Mouse (Mus musculus) liver, embryonic 13.5 days (tissue): ENCODE measurements around the gene Adss. TPM values are rescaled to one million over a fixed set of nuclear protein-coding genes. Genes with fewer than 3 reads are reported as not detected.

Experiments
- ATAC-seq: fragments of 200-750 bp; cut with Nextera tagmentation; 2 replicates; pipeline ENCODE4 v1.8.0; 2017; ENCODE audit warnings: low read depth, mild to moderate bottlenecking, moderate number of reproducible peaks, moderate library complexity
- DNase-seq: peaks from one replicate; pipeline ENCODE4 v3.0.0; 2022
- H3K27ac ChIP-seq: fragments of 300-500 bp; sonication (generic); 2 replicates; pipeline ENCODE4 v1.5.1; 2015; ENCODE audit warnings: moderate library complexity, mild to moderate bottlenecking, inconsistent platforms
- H3K27me3 ChIP-seq: fragments of 300-500 bp; sonication (generic); 2 replicates; pipeline ENCODE4 v1.6.1; 2015; ENCODE audit warnings: mild to moderate bottlenecking, inconsistent platforms
- H3K36me3 ChIP-seq: fragments of 300-500 bp; sonication (generic); 2 replicates; pipeline ENCODE4 v1.6.1; 2015; ENCODE audit warnings: mild to moderate bottlenecking, inconsistent platforms
- H3K4me1 ChIP-seq: fragments of 300-500 bp; sonication (generic); replicated peaks from 2 replicates; pipeline ENCODE4 v1.6.1; 2015; ENCODE audit warnings: inconsistent platforms
- H3K4me2 ChIP-seq: fragments of 300-500 bp; sonication (generic); 2 replicates; pipeline ENCODE4 v1.6.1; 2015; ENCODE audit warnings: inconsistent platforms, mild to moderate bottlenecking, moderate library complexity
- H3K4me3 ChIP-seq: fragments of 300-500 bp; sonication (generic); replicated peaks from 2 replicates; pipeline ENCODE4 v1.5.1; 2015; ENCODE audit warnings: mild to moderate bottlenecking, inconsistent platforms
- H3K9ac ChIP-seq: fragments of 300-500 bp; sonication (generic); 2 replicates; pipeline ENCODE4 v1.6.1; 2015; ENCODE audit warnings: mild to moderate bottlenecking, inconsistent platforms
- H3K9me3 ChIP-seq: fragments of 300-500 bp; sonication (generic); replicated peaks from 2 replicates; pipeline ENCODE4 v1.6.1; 2016; ENCODE audit warnings: inconsistent platforms
- WGBS: fragments of 180-500 bp; shearing (Covaris S2); methylation state at CpG from one replicate; pipeline ENCODE4 v1.1.7; 2015; ENCODE audit not compliant: insufficient replicate concordance; 5-methylcytosine and 5-hydroxymethylcytosine counted together
- polyA plus RNA-seq: library from polyadenylated mRNA; unstranded; fragments of >200 nt; fragmentation: Nextera tagmentation; extraction: Ambion mirVana; gene quantifications from 2 replicates; pipeline ENCODE4 v1.2.1, GENCODE M21; 2015

Gene Adss
- polyA plus RNA-seq, 1 experiment from 2014 or later: 19.1 TPM

DNA sequence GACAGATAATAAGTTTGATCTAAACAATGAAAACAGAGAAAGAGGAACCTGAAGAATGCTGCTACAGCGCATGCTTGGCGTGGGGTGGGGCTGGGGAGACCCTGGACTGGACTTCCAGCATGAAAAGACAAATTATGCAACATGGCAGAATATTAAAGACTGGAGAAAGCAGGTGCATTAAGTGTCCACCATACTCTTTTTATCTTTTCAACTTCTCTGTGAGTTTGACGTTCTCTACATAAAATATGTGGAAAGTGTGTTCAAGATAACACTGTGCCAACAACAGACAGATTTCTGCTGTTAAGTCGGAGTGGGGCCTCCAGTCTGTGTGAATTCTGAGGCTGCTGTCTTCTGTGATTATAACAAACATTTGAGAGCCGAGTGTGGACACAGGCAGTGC lies 69.4 kb downstream of the Adss start:
- DNase-seq: no peak
- Histone ChIP-seq H3K27ac (no peak overlapping the region), H3K4me2 (no peak overlapping the region), H3K27me3 (no peaks in the 10 kb centered on the region), H3K4me3 (no peak overlapping the region), H3K9ac (no peak overlapping the region), H3K36me3 (no peaks in the 10 kb centered on the region), H3K9me3 (no peaks in the 10 kb centered on the region), H3K4me1 (peaks cover 11% of the 10 kb centered on the region)
- ATAC-seq: peak; percentile 35; the same call in 1 of the 2 replicates
- WGBS: 29% methylated on average over 5 of the region's 5 CpGs

DNA sequence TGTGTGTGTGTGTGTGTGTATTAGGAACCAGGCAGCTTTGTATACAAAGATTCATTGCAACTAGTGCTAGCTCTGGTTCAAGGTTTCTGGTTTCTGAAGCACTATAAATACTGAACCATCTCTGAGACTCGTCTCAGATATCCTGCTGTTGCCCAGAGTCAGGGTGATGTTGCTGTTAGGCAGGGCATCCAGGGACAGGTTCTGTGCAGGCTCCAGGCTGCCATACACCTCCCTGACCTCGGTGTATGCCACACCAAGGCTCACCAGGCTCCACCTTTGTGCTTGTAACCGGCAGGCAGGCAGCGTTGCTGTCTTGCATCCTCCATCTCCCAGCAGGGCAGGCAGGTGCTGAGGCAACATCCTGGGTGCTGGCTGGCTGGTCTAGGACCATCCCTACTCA lies 72.5 kb downstream of the Adss start:
- H3K9ac ChIP-seq: no peak overlapping the region

DNA sequence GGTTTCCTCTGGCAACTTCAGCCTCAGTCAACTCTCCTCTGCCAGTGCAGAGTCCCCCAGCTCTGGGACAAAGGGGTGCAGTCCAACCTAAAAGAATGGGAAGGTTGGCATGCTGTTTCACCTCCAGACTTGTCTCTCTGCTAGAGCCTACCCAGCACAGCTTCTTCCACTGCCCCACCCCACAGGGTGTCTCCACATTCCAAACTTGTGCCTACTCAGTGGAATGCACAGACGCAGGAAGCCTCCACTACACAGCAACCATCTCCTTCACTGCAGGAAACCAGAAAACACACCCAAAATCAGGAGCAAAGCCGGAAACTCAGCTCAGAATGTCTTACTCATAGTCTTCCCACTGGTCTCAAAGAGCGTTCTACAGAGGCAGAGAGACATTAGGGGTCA lies 77.3 kb downstream of the Adss start:
- no peak overlapping the region for H3K4me3 ChIP-seq
- WGBS: 45% methylated on average over 3 of the region's 3 CpGs
- peaks cover 21% of the 10 kb centered on the region for H3K4me1 ChIP-seq
- H3K9me3 ChIP-seq: no peaks in the 10 kb centered on the region
- ATAC-seq: no peak
- H3K9ac ChIP-seq: no peak overlapping the region
- DNase-seq: no peak
- H3K27ac ChIP-seq: no peak overlapping the region
- no peak overlapping the region for H3K4me2 ChIP-seq
- no peaks in the 10 kb centered on the region for H3K36me3 ChIP-seq
- no peaks in the 10 kb centered on the region for H3K27me3 ChIP-seq

More for the DNA sequence above, 72.5 kb downstream of the Adss start:
- 57% methylated on average over 4 of the region's 4 CpGs for WGBS
- Histone ChIP-seq H3K4me2 (no peak overlapping the region), H3K36me3 (no peaks in the 10 kb centered on the region), H3K27ac (no peak overlapping the region), H3K4me3 (no peak overlapping the region), H3K4me1 (peaks cover 11% of the 10 kb centered on the region), H3K27me3 (no peaks in the 10 kb centered on the region), H3K9me3 (no peaks in the 10 kb centered on the region)
- ATAC-seq (no peak), DNase-seq (no peak)

DNA sequence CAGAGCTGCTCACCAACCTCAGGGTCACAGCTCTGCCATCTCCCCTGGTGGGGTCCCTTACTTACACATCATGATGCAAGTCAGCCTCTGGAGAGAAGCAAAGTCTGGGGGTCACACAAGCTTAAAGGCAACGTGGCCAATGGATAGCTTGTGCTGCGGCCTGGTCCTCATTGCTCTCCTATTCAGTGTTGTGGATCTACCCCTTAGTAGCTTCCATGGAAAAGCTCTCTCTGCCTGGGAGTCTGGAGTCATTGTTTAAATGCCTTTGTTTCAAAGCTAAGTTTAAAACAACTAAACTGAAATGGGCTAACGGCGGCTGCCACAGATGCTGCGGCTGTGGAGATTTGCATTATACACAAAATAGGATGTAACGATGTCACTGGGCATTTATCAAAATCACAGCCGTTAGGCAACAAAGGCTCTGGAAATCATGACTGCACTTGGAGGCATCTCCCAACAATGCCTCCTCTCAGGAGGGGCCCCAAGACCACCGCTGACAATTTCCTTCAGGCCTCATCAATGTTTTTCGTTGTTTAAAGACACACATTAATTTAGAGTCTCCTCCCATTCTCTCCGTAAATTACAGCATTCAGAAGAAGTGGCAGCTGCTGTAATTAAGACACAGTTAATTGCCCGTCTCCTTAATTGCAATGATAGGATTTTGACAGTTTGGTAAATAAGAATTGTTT lies 77.8 kb downstream of the Adss start:
- H3K27ac ChIP-seq: no peak overlapping the region
- WGBS: 72% methylated on average over 11 of the region's 11 CpGs
- ATAC-seq (no peak), DNase-seq (no peak)
- no peak overlapping the region for H3K9ac ChIP-seq
- peaks cover 21% of the 10 kb centered on the region for H3K4me1 ChIP-seq
- H3K27me3 ChIP-seq: no peaks in the 10 kb centered on the region
- no peak overlapping the region for H3K4me2 ChIP-seq
- H3K9me3 ChIP-seq: no peaks in the 10 kb centered on the region
- H3K36me3 ChIP-seq: no peaks in the 10 kb centered on the region
- no peak overlapping the region for H3K4me3 ChIP-seq

DNA sequence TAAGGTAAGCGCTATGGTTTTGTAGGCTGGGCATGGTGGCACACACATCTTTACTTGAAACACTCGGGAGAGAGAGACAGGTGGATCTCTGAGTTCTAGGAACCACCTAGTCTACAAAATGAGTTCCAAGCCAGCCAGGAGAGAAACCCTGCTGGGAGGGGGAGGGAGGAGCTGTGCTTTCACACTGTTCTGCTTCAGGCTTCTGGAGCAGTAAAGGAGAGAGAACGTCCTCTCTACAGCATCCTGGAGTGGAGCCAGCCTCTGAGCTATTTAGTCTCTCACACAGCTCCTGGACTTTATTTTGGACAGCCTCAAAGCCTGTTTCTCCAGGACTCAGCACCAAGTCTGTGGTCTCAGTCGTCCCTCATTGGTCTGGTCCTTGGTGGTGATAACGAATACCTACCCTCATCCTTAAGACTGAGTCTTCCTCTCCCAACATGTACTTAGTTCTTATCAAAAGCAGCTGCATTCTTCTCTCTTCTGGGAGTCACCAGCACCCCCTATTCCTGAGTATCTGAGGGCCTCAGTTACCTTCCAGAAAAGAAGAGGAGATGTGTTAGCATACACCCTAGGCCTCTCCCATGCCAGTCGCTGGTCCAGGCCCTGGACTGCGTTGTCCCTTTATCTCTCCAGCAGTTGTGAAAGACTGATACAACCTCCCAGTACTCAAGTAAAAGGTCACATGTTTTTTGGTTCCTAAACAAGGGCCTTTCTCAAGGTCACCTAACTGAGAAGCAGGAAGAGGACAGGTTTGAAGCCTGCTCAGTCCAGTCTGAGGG lies 79.1 kb downstream of the Adss start:
- H3K36me3 ChIP-seq: no peaks in the 10 kb centered on the region
- WGBS: 42% methylated on average over 7 of the region's 7 CpGs
- peak overlapping the region; percentile 58 for H3K27ac ChIP-seq
- no peaks in the 10 kb centered on the region for H3K27me3 ChIP-seq
- peaks cover 21% of the 10 kb centered on the region for H3K4me1 ChIP-seq
- DNase-seq (no peak), ATAC-seq (peak; percentile 76)
- no peaks in the 10 kb centered on the region for H3K9me3 ChIP-seq
- H3K9ac ChIP-seq: no peak overlapping the region
- H3K4me2 ChIP-seq: 0 out of 2 replicates have a peak overlapping the region, but pooled peaks have one; percentile 28
- H3K4me3 ChIP-seq: no peak overlapping the region

DNA sequence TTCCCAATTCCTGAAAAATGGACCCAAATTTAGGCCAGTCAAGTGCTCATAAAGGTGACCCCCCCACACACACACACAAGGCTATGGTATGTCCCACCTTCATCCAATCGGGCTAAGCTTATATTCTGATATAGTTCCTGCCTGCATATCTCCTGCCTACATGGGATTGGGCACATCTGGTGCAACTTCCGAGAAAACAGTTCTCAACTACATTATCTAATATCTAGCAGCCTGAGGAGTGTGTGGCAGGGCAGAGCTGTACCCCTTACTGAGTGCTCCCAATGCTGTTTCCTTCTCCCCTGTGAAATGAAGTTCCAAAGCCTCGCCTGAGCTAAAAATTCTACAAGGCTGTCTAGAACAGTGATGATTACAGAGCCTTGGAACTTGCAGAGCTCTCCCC lies 79.9 kb downstream of the Adss start:
- peak; percentile 84 for ATAC-seq

DNA sequence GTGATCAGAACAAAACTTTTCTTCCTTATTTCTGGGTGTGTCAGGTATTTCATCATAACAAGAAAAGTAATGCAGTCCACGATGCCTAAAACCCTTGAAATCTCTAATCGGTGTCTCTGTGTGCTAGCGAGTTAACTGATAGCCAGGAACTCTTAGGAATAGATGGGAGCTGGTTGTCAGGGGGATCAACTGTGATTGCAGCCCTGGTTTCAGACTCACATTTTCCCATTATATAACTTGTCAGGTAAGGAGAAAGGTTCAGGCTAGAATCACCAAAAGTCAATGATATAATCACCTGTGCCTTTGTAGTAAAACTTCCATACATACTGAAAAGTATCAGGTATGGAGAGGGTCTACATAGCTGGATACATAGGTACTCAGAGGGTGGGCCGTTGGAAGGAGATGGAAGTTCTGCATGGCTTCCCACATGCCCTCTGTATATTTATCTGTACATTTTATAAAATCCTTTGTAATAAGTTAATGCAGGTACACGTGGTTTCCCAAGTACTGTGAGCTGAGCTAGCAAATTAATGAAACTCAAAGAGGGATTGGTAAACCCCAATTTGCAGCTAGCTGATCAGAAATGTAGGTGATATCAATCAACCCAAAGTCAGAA lies 81.8 kb downstream of the Adss start:
- Histone ChIP-seq H3K27ac (no peak overlapping the region), H3K27me3 (no peaks in the 10 kb centered on the region), H3K9me3 (0 out of 2 replicates have a peak, but pooled peaks cover 2% of the 10 kb centered on the region), H3K4me3 (no peak overlapping the region), H3K4me1 (peaks cover 32% of the 10 kb centered on the region), H3K9ac (no peak overlapping the region), H3K36me3 (no peaks in the 10 kb centered on the region), H3K4me2 (no peak overlapping the region)
- 74% methylated on average over 5 of the region's 5 CpGs for WGBS
- DNase-seq (no peak), ATAC-seq (no peak)

More for the DNA sequence above, 79.9 kb downstream of the Adss start:
- Histone ChIP-seq H3K36me3 (no peaks in the 10 kb centered on the region), H3K4me3 (no peak overlapping the region), H3K9me3 (no peaks in the 10 kb centered on the region), H3K27ac (peak overlapping the region; percentile 58; the same call in 1 of the 2 replicates), H3K4me1 (peaks cover 27% of the 10 kb centered on the region), H3K9ac (no peak overlapping the region), H3K4me2 (peak overlapping the region; percentile 28), H3K27me3 (no peaks in the 10 kb centered on the region)
- peak; percentile 22 for DNase-seq
- WGBS: 30% methylated on average over 3 of the region's 3 CpGs

DNA sequence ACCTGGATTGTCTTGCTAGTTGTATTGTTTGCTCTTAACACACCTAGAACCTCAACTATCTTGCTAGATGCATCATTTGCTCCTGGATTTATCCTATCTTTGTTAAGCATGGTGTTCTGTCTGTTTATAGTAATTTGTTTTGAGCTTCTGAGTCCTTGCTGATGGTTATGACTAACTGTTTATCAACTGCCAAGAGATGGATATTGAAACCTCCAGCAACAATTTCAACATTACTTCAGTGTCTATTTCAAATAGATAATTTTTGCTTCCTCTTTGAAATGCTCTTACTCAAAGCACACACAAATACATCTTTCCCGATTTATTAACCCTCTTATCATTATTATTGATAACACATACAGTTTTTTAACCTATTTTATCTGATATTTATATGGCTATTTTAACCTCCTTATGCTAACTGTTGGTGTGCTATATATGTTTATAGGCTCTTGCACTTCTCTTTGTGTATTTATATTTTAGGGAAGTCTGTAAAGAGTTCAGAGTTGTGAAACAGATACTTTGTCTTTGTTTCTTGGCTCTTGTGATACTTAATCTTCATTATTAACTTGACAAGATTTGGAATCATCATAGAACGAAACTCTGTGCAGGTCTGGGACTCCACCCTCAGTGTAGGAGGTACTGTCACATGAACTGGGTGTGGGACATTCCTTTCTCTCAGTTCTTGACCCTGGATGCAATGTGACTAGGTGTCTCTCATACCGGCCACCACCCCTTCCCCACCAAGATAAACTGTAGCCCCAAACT lies 82.5 kb downstream of the Adss start:
- no peaks in the 10 kb centered on the region for H3K36me3 ChIP-seq
- no peak overlapping the region for H3K9ac ChIP-seq
- H3K4me1 ChIP-seq: peaks cover 32% of the 10 kb centered on the region
- no peak overlapping the region for H3K4me2 ChIP-seq
- H3K9me3 ChIP-seq: 0 out of 2 replicates have a peak, but pooled peaks cover 2% of the 10 kb centered on the region
- H3K27me3 ChIP-seq: no peaks in the 10 kb centered on the region
- WGBS: 56% methylated on average over 3 of the region's 3 CpGs
- ATAC-seq (no peak), DNase-seq (no peak)
- no peak overlapping the region for H3K27ac ChIP-seq
- no peak overlapping the region for H3K4me3 ChIP-seq

Other genes starting within 250 kb of the Adss start
- not detected in 2 replicates for gene 1700016C15Rik, start 66.7 kb downstream of the Adss start, polyA plus RNA-seq
- not detected in 2 replicates for gene Catspere2, start 186.9 kb upstream of the Adss start, polyA plus RNA-seq